Mouse (Mus musculus): ENCODE measurements around the gene Maea. TPM values are rescaled to one million over a fixed set of nuclear protein-coding genes. Genes with fewer than 3 reads are reported as not detected.

The Maea gene
- polyA plus RNA-seq, 1 experiment from 2014 or later: 130 TPM

DNA sequence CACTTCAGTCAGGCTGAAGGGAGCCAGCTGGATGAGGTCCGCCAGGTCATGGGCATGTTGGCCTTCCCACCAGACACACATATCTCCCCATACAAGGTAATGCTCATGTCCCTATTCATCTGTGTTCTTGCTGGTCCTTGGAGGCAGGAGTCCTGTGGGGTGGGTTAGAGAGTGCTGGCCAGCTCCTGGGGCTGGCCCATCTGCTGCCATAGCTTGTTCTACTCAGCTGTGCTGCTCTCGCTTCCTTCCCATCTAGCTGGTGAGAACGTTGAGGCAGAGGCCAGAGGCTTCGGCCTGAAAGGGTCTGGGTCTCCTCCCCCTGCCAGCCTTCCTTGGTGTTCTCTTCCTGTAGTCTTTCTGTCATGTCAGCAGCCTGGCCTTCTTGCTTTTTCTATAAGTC is 33.3 kb downstream of the Maea start:
- Histone ChIP-seq H3K4me1 (no peaks in the 10 kb centered on the region), H3K27ac (no peak overlapping the region), H3K36me3 (peaks cover 97% of the 10 kb centered on the region), H3K4me2 (replicated peaks) (no peak overlapping the region), H3K4me3 (no peak overlapping the region), H3K9me3 (no peaks in the 10 kb centered on the region), H3K27me3 (no peaks in the 10 kb centered on the region), H3K9ac (no peak overlapping the region; the same call in 1 of the 2 replicates)
- WGBS: 92% methylated on average over 4 of the region's 4 CpGs
- no peak for ATAC-seq (ENCODE audit: low FRiP score, low read depth)

DNA sequence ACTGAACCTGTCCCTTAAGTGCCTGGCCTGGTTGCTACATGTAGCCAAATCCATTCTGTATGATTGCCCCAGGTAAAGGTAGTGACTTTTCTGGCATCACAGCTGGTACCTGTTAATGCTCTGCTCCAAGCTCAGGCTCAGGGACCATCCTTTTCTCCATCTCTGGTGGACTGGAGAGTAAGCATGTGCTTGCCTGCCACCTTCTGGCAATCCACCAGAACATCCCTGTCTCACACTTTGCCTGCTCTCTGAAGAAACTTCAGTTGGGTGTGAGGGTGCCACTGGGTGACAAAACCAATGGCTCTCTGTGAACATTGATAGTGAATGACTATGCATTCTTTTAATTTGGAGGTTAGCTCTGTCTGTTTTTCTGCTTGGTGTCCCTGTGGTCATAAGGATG is 35.8 kb downstream of the Maea start:
- H3K36me3 ChIP-seq: peaks cover 85% of the 10 kb centered on the region
- ATAC-seq (ENCODE audit: low FRiP score, low read depth): no peak
- H3K9ac ChIP-seq: no peak overlapping the region
- no peaks in the 10 kb centered on the region for H3K9me3 ChIP-seq
- H3K4me2 ChIP-seq (replicated peaks): no peak overlapping the region
- no peaks in the 10 kb centered on the region for H3K27me3 ChIP-seq
- no peaks in the 10 kb centered on the region for H3K4me1 ChIP-seq
- no peak overlapping the region for H3K27ac ChIP-seq
- H3K4me3 ChIP-seq: no peak overlapping the region

DNA sequence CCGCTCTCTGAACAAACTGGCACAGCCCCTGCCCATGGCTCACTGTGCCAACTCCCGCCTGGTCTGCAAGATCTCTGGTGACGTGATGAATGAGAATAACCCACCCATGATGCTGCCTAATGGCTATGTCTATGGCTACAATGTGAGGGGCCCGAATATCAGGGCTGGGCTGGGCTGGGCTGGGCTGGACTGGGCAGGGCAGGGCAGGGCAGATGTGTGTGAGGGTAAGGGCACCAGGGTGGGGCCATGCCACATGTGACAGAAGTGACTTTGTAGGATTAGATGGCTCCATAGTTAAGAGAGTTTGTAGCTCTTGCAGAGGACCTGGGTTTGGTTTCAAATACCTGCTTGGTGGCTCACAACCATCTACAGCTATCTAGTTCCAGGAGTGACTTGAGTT is 36.4 kb downstream of the Maea start:
- H3K4me1 ChIP-seq: no peaks in the 10 kb centered on the region
- no peak for ATAC-seq (ENCODE audit: low FRiP score, low read depth)
- H3K36me3 ChIP-seq: peaks cover 80% of the 10 kb centered on the region
- no peak overlapping the region for H3K9ac ChIP-seq
- H3K27ac ChIP-seq: no peak overlapping the region
- H3K4me3 ChIP-seq: no peak overlapping the region
- H3K27me3 ChIP-seq: no peaks in the 10 kb centered on the region
- no peaks in the 10 kb centered on the region for H3K9me3 ChIP-seq
- H3K4me2 ChIP-seq (replicated peaks): no peak overlapping the region
- WGBS: 93% methylated on average over 4 of the region's 4 CpGs

DNA sequence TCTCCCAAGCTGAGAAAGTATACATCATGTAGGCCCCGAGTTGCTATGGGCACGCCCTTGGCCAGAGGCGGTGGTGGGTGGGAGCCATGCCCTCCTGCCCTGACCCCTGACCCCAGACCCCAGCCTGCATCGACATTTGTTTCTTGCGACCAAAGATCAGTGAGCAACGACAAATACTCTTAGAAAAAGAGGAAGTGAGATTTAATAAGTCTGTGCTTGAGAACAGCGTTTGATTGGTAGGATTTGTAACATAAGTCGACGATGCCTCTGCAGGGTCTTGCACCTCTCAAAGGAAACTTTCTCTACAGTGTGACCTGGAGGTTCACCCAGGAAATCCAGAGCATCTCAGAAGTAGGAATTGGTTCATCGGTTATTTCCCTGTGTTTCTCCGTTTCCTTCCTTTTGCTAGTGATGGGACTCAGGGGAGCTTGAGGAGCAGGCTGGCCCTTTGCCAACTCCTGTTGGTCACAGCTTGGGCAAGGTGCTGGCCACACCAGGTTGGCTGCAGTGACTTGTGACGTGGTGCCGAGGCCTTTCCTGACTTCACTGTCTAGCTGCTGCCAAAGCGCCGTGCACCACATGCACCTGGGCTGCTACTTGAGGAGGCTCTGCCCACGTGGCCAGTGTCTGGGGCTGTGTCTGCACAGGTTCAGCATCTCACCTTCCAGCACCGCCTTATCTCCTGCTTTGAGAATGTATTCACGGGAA is 37.2 kb downstream of the Maea start:
- Histone ChIP-seq H3K27me3 (no peaks in the 10 kb centered on the region), H3K36me3 (peaks cover 72% of the 10 kb centered on the region), H3K27ac (no peak overlapping the region), H3K4me2 (replicated peaks) (no peak overlapping the region), H3K9me3 (no peaks in the 10 kb centered on the region), H3K4me3 (no peak overlapping the region), H3K9ac (no peak overlapping the region), H3K4me1 (0 out of 2 replicates have a peak, but pooled peaks cover 4% of the 10 kb centered on the region)
- WGBS: 84% methylated on average over 18 of the region's 18 CpGs
- no peak for ATAC-seq (ENCODE audit: low FRiP score, low read depth)

GRCm38 (mm10) chr5:33377176-33377575 is 41.9 kb downstream of the Maea start:
- Histone ChIP-seq H3K36me3 (peaks cover 35% of the 10 kb centered on the region), H3K4me3 (peak overlapping the region; percentile 70), H3K27ac (no peak overlapping the region), H3K9me3 (no peaks in the 10 kb centered on the region), H3K4me1 (peaks cover 13% of the 10 kb centered on the region), H3K4me2 (replicated peaks) (peak overlapping the region; percentile 84), H3K27me3 (no peaks in the 10 kb centered on the region), H3K9ac (peak overlapping the region; percentile 52; the same call in 1 of the 2 replicates)
- ATAC-seq (ENCODE audit: low FRiP score, low read depth): no peak
- WGBS: 57% methylated on average over 6 of the region's 6 CpGs

- Histone ChIP-seq H3K27me3 (no peaks in the 10 kb centered on the region), H3K4me2 (replicated peaks) (peak overlapping the region; percentile 84), H3K9ac (peak overlapping the region; percentile 52), H3K36me3 (peaks cover 32% of the 10 kb centered on the region), H3K27ac (peak overlapping the region; percentile 95), H3K4me3 (peak overlapping the region; percentile 70), H3K4me1 (peaks cover 13% of the 10 kb centered on the region), H3K9me3 (no peaks in the 10 kb centered on the region)
- WGBS: under 1% methylated on average over 21 of the region's 21 CpGs
- ATAC-seq (ENCODE audit: low FRiP score, low read depth): no peak; the same call in none of the 2 replicates
These were observed 42.5 kb downstream of the Maea start for GRCm38 (mm10) chr5:33377801-33378301.

DNA sequence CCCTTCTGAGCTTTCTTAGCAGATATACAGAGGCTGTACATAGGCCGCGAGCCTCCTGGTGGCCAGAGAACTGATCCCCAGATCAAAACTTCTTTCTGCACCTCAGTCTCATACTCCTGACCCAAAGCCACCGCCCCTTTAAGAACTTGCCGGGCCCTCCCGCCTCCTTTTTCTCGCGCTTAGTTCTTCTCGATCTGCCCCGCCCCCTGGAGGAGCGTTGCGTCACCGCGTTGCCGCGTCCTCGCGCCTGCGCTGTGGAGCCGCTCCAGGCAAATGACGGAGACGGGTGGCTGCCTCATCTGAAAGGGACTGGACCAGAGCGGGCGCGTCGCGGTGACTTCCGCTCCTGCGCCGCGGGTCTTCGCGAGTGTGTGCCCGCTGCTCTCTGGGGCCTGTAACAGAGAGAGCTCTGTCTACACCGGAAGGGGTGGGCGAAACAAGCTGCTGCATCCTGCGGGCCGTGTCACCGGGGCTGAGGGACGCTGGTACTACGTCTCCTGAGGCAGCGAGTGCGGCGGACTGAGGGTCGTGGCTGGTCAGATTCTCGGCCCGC is 43.1 kb downstream of the Maea start, which contains the start of gene Uvssa:
Gene Uvssa, plus strand, starts transcription at position 248 of the 553 bp plus-strand sequence.
- Histone ChIP-seq H3K9me3 (no peaks in the 10 kb centered on the region), H3K4me2 (replicated peaks) (peak within 1 kb of the TSS; percentile 84), H3K36me3 (peaks cover 28% of the 10 kb centered on the region), H3K27me3 (no peaks in the 10 kb centered on the region), H3K4me1 (peaks cover 13% of the 10 kb centered on the region), H3K9ac (peak within 1 kb of the TSS; percentile 88), H3K27ac (peak within 1 kb of the TSS; percentile 95), H3K4me3 (peak within 1 kb of the TSS; percentile 70)
- WGBS: under 1% methylated on average over 46 of the region's 46 CpGs
- peak; percentile 95 for ATAC-seq (ENCODE audit: low FRiP score, low read depth)

- no peak overlapping the region for H3K9ac ChIP-seq
- H3K27me3 ChIP-seq: no peaks in the 10 kb centered on the region
- no peaks in the 10 kb centered on the region for H3K9me3 ChIP-seq
- H3K4me1 ChIP-seq: no peaks in the 10 kb centered on the region
- 86% methylated on average over 11 of the region's 11 CpGs for WGBS
- no peak overlapping the region for H3K4me3 ChIP-seq
- H3K36me3 ChIP-seq: peaks cover 64% of the 10 kb centered on the region
- H3K27ac ChIP-seq: no peak overlapping the region
- H3K4me2 ChIP-seq (replicated peaks): no peak overlapping the region
- ATAC-seq (ENCODE audit: low FRiP score, low read depth): no peak
These were observed 52.2 kb downstream of the Maea start for GRCm38 (mm10) chr5:33387550-33387949.

DNA sequence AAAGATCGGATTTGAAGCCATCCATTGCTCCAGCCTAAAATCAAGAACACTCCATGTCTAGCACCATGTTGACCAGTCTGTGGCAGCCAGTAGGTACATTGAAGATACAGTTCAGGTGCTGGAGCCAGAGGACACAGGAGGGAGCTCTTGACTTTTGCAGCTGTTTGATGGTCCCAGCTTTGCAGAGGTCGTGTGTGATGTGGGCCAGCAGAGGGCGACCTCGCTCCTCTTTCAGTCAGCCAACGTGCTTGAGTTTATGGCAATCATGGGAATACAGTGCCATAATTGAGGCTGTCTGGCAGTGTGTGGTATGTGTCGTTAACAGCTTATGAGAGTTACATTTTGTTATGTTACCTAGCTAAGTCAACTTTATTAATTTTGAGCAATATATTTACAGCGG is 58.5 kb downstream of the Maea start:
- ATAC-seq (ENCODE audit: low FRiP score, low read depth): peak; percentile 72; the same call in 1 of the 2 replicates

GRCm38 (mm10) chr5:33395693-33396092 is 60.4 kb downstream of the Maea start:
- WGBS: 88% methylated on average over 11 of the region's 11 CpGs

More for the DNA sequence above, 58.5 kb downstream of the Maea start:
- no peak overlapping the region for H3K27ac ChIP-seq
- H3K4me1 ChIP-seq: peaks cover 7% of the 10 kb centered on the region
- peaks cover 12% of the 10 kb centered on the region for H3K27me3 ChIP-seq
- no peaks in the 10 kb centered on the region for H3K9me3 ChIP-seq
- no peak overlapping the region for H3K4me3 ChIP-seq
- peaks cover 46% of the 10 kb centered on the region for H3K36me3 ChIP-seq
- no peak overlapping the region for H3K9ac ChIP-seq
- H3K4me2 ChIP-seq (replicated peaks): no peak overlapping the region
- WGBS: 13% methylated on average over 7 of the region's 7 CpGs

DNA sequence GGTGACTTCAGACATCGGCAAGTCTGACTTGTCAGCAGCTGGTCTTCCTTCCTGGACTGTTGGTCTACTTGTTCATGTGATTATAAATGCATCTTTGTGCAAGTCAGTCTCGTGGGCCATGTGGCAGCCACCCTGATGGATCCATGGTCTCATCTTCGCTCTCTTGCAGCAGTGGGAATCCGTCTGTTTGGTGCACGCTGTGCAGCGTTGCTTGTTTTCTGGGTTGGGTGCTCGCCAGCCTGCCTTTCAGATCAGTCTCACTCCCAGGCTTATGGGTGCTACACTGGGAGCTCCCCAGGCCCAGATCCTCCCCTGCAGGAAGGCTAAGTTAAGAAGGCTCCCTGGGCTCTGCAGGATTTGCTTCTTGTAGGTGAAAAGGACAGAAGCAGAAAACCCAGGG is 61.5 kb downstream of the Maea start:
- Histone ChIP-seq H3K4me2 (replicated peaks) (no peak overlapping the region), H3K4me3 (no peak overlapping the region), H3K27me3 (peaks cover 12% of the 10 kb centered on the region), H3K4me1 (peaks cover 7% of the 10 kb centered on the region), H3K27ac (no peak overlapping the region), H3K9ac (no peak overlapping the region), H3K9me3 (no peaks in the 10 kb centered on the region), H3K36me3 (peaks cover 20% of the 10 kb centered on the region)
- 80% methylated on average over 7 of the region's 7 CpGs for WGBS
- no peak for ATAC-seq (ENCODE audit: low FRiP score, low read depth)

More at GRCm38 (mm10) chr5:33395693-33396092, 60.4 kb downstream of the Maea start:
- peaks cover 12% of the 10 kb centered on the region for H3K27me3 ChIP-seq
- H3K4me3 ChIP-seq: no peak overlapping the region
- peaks cover 7% of the 10 kb centered on the region for H3K4me1 ChIP-seq
- no peaks in the 10 kb centered on the region for H3K9me3 ChIP-seq
- H3K9ac ChIP-seq: no peak overlapping the region
- H3K27ac ChIP-seq: no peak overlapping the region
- peaks cover 31% of the 10 kb centered on the region for H3K36me3 ChIP-seq
- ATAC-seq (ENCODE audit: low FRiP score, low read depth): no peak
- no peak overlapping the region for H3K4me2 ChIP-seq (replicated peaks)

GRCm38 (mm10) chr5:33400819-33401218 is 65.5 kb downstream of the Maea start:
- Histone ChIP-seq H3K4me1 (no peaks in the 10 kb centered on the region), H3K4me2 (replicated peaks) (no peak overlapping the region), H3K36me3 (peaks cover 23% of the 10 kb centered on the region), H3K27me3 (0 out of 2 replicates have a peak, but pooled peaks cover under 1% of the 10 kb centered on the region), H3K4me3 (no peak overlapping the region), H3K9ac (no peak overlapping the region), H3K9me3 (no peaks in the 10 kb centered on the region), H3K27ac (no peak overlapping the region)
- ATAC-seq (ENCODE audit: low FRiP score, low read depth): no peak
- 59% methylated on average over 12 of the region's 12 CpGs for WGBS
